26 mouse cellular contexts compared by ENCODE assay signal in genomic region chr16:62356349-62356748, GRCm38 (mm10).
A peak's percentile ranks its signal among the peaks of the same experiment; 100 is the strongest.
DNase-seq lines count a peak whose midpoint lies in the region; ATAC-seq and TF ChIP-seq lines count a peak whose summit lies in the region.
"Had no signal": no experiment of that assay in that cellular context is flagged by ENCODE, and none has a peak within 500 bp of the region (broad histone marks: within the 10 kb centered on the region; RNA-seq: fewer than 3 reads in every experiment).

No protein-coding gene starts in this region.

- H3K4me3 ChIP-seq in midbrain, embryonic 13.5 days (replicated peaks) = no peak overlapping the region
- H3K4me3 ChIP-seq in midbrain, embryonic 10.5 days = no peak overlapping the region
- H3K4me3 ChIP-seq in forebrain, postnatal 0 days (ENCODE audit: low read depth, low read length) = no peak overlapping the region
- H3K4me3 ChIP-seq in hindbrain, postnatal 0 days (ENCODE audit: low read length) = no peak overlapping the region
- H3K4me3 ChIP-seq in neural tube, embryonic 13.5 days = no peak overlapping the region
- H3K4me3 ChIP-seq: heart, adult 2 months; intestine, embryonic 15.5 days; limb, embryonic 15.5 days; liver, embryonic 15.5 days had no signal

- no peaks in the 10 kb centered on the region for H3K9me3 ChIP-seq in midbrain, embryonic 13.5 days
- H3K9me3 ChIP-seq in midbrain, embryonic 10.5 days (replicated peaks) = no peaks in the 10 kb centered on the region
- H3K9me3 ChIP-seq in forebrain, postnatal 0 days (ENCODE audit: low read length) = no peaks in the 10 kb centered on the region
- H3K9me3 ChIP-seq in hindbrain, postnatal 0 days (ENCODE audit: low read length) = no peaks in the 10 kb centered on the region
- no peaks in the 10 kb centered on the region for H3K9me3 ChIP-seq in neural tube, embryonic 13.5 days
- H3K9me3 ChIP-seq: G1E; intestine, embryonic 15.5 days; limb, embryonic 15.5 days; liver, embryonic 15.5 days had no signal

- no peak for DNase-seq in midbrain, embryonic 10.5 days (ENCODE audit: low spot score)
- DNase-seq in forebrain, postnatal 0 days = no peak
- no peak for DNase-seq in hindbrain, postnatal 0 days (ENCODE audit: low spot score)
- no peak for DNase-seq in kidney, postnatal 25 days
- DNase-seq in layer of hippocampus, postnatal 25 days (ENCODE audit: extremely low spot score in 1 of 2, low spot score in 1 of 2) = no peak
- no peak for DNase-seq in layer of hippocampus, adult 8-10 months (ENCODE audit: low spot score in 2 of 2)
- DNase-seq: adrenal gland, adult 2 months; cerebellum, adult 11 months; gastrocnemius, postnatal 36 days; heart, adult 2 months; heart, postnatal 36 days; kidney, adult 8-10 months; kidney, postnatal 14 days; layer of hippocampus, adult 9-11 months; left cerebral cortex, postnatal 4 days; right cerebral cortex, postnatal 25 days; spleen, adult 18-20 months had no signal

- no peak overlapping the region for H3K9ac ChIP-seq in midbrain, embryonic 13.5 days (replicated peaks)
- no peak overlapping the region for H3K9ac ChIP-seq in forebrain, postnatal 0 days
- no peak overlapping the region for H3K9ac ChIP-seq in hindbrain, postnatal 0 days (replicated peaks; ENCODE audit: low read length)
- no peak overlapping the region for H3K9ac ChIP-seq in neural tube, embryonic 13.5 days
- H3K9ac ChIP-seq: intestine, embryonic 15.5 days; limb, embryonic 15.5 days; liver, embryonic 15.5 days had no signal

- H3K4me2 ChIP-seq in midbrain, embryonic 13.5 days (replicated peaks) = peak overlapping the region; percentile 30; the same call in 1 of the 2 replicates
- no peak overlapping the region for H3K4me2 ChIP-seq in forebrain, postnatal 0 days (ENCODE audit: low read depth)
- peak overlapping the region; percentile 26; the same call in 1 of the 2 replicates for H3K4me2 ChIP-seq in hindbrain, postnatal 0 days (ENCODE audit: low read depth, low read length)
- peak overlapping the region; percentile 33; the same call in 1 of the 2 replicates for H3K4me2 ChIP-seq in neural tube, embryonic 13.5 days
- H3K4me2 ChIP-seq: intestine, embryonic 15.5 days; limb, embryonic 15.5 days; liver, embryonic 15.5 days had no signal

- H3K36me3 ChIP-seq in midbrain, embryonic 13.5 days = no peaks in the 10 kb centered on the region
- no peaks in the 10 kb centered on the region for H3K36me3 ChIP-seq in midbrain, embryonic 10.5 days
- no peaks in the 10 kb centered on the region for H3K36me3 ChIP-seq in forebrain, postnatal 0 days (ENCODE audit: insufficient read depth)
- H3K36me3 ChIP-seq in hindbrain, postnatal 0 days (ENCODE audit: insufficient read depth, low read length) = no peaks in the 10 kb centered on the region
- no peaks in the 10 kb centered on the region for H3K36me3 ChIP-seq in neural tube, embryonic 13.5 days
- H3K36me3 ChIP-seq: G1E; intestine, embryonic 15.5 days; limb, embryonic 15.5 days; liver, embryonic 15.5 days had no signal

- peaks cover 7% of the 10 kb centered on the region; the same call in 1 of the 2 replicates for H3K4me1 ChIP-seq in midbrain, embryonic 13.5 days (replicated peaks)
- 0 out of 2 replicates have a peak, but pooled peaks cover 2% of the 10 kb centered on the region for H3K4me1 ChIP-seq in midbrain, embryonic 10.5 days
- no peaks in the 10 kb centered on the region for H3K4me1 ChIP-seq in forebrain, postnatal 0 days (ENCODE audit: insufficient read depth)
- no peaks in the 10 kb centered on the region for H3K4me1 ChIP-seq in hindbrain, postnatal 0 days (ENCODE audit: insufficient read depth, low read length)
- H3K4me1 ChIP-seq in neural tube, embryonic 13.5 days (replicated peaks) = 0 out of 2 replicates have a peak, but pooled peaks cover 5% of the 10 kb centered on the region
- H3K4me1 ChIP-seq: intestine, embryonic 15.5 days; limb, embryonic 15.5 days; liver, embryonic 15.5 days had no signal

- TF ChIP-seq CTCF in forebrain, postnatal 0 days (IDR thresholded peaks at IDR 0.05; ENCODE audit: low read depth) = no peak
- no peak for TF ChIP-seq CTCF in hindbrain, postnatal 0 days (IDR thresholded peaks at IDR 0.05; ENCODE audit: low read depth)

- WGBS in midbrain, embryonic 13.5 days = 74% methylated on average over 3 of the region's 3 CpGs
- WGBS in midbrain, embryonic 10.5 days = 90% methylated on average over 3 of the region's 3 CpGs
- WGBS in forebrain, postnatal 0 days = 33% methylated on average over 3 of the region's 3 CpGs
- WGBS in hindbrain, postnatal 0 days = 52% methylated on average over 3 of the region's 3 CpGs
- WGBS in neural tube, embryonic 13.5 days = 66% methylated on average over 3 of the region's 3 CpGs

- H3K27me3 ChIP-seq in midbrain, embryonic 13.5 days = no peaks in the 10 kb centered on the region
- no peaks in the 10 kb centered on the region for H3K27me3 ChIP-seq in midbrain, embryonic 10.5 days (ENCODE audit: low read depth, poor library complexity, severe bottlenecking)
- no peaks in the 10 kb centered on the region for H3K27me3 ChIP-seq in forebrain, postnatal 0 days (ENCODE audit: insufficient read depth, low read length)
- H3K27me3 ChIP-seq in hindbrain, postnatal 0 days (ENCODE audit: insufficient read depth, low read length) = no peaks in the 10 kb centered on the region
- H3K27me3 ChIP-seq in neural tube, embryonic 13.5 days = no peaks in the 10 kb centered on the region
- H3K27me3 ChIP-seq: CH12.LX; intestine, embryonic 15.5 days; limb, embryonic 15.5 days; liver, embryonic 15.5 days; Patski had no signal

- ATAC-seq in midbrain, embryonic 13.5 days = peak; percentile 79; the same call in 1 of the 2 replicates
- ATAC-seq in forebrain, postnatal 0 days = no peak
- peak; percentile 59; the same call in 1 of the 2 replicates for ATAC-seq in hindbrain, postnatal 0 days
- ATAC-seq in neural tube, embryonic 13.5 days (ENCODE audit: low read depth) = peak; percentile 56; the same call in 1 of the 2 replicates
- ATAC-seq: intestine, embryonic 15.5 days; Patski had no signal

- no peak overlapping the region for H3K27ac ChIP-seq in midbrain, embryonic 13.5 days
- no peak overlapping the region for H3K27ac ChIP-seq in midbrain, embryonic 10.5 days (replicated peaks)
- H3K27ac ChIP-seq in forebrain, postnatal 0 days (ENCODE audit: low read depth, low read length) = 0 out of 2 replicates have a peak overlapping the region, but pooled peaks have one; percentile 62
- H3K27ac ChIP-seq in hindbrain, postnatal 0 days = no peak overlapping the region
- H3K27ac ChIP-seq in neural tube, embryonic 13.5 days (replicated peaks) = no peak overlapping the region
- H3K27ac ChIP-seq: heart, adult 2 months; intestine, embryonic 15.5 days; limb, embryonic 15.5 days; liver, embryonic 15.5 days; macrophage had no signal
